Mouse (Mus musculus) cortical plate, adult 2 months (tissue): ENCODE measurements at regions not wholly inside any gene's neighbourhood (a gene's known extent, or its start where the extent isn't known, plus 50 kb on each side); places are given as distances from the start of the nearest gene placed in this dataset.

Experiments used
- CTCF ChIP-seq: fragments of 200-500 bp; IDR thresholded peaks from 2 replicates; pipeline ENCODE4 v1.5.1; 2011; ENCODE audit warnings: mild to moderate bottlenecking, control low read depth, low read length; ENCODE audit not compliant: insufficient read depth; ENCODE audit errors: extremely low read depth
- POLR2A ChIP-seq: fragments of 200-500 bp; IDR thresholded peaks from 2 replicates; pipeline ENCODE4 v1.6.1; 2011; ENCODE audit warnings: mild to moderate bottlenecking, low read length, control low read depth; ENCODE audit not compliant: insufficient read depth; ENCODE audit errors: extremely low read depth

GRCm38 (mm10) chr3:29835432-29835831 lies 712.4 kb downstream of the Mecom start:
- TF ChIP-seq CTCF (no peak), POLR2A (no peak)
